Mouse (Mus musculus) kidney, postnatal 25 days (tissue): ENCODE measurements at regions not wholly inside any gene's neighbourhood (a gene's known extent, or its start where the extent isn't known, plus 50 kb on each side); places are given as distances from the start of the nearest gene placed in this dataset.
A peak's percentile ranks its signal among the peaks of the same experiment; 100 is the strongest.

Experiments used
- DNase-seq, 2 experiments: peaks; one replicate each; pipeline ENCODE4 v3.0.0; 2021; ENCODE audit warnings: mixed read lengths in 2 of 2

DNA sequence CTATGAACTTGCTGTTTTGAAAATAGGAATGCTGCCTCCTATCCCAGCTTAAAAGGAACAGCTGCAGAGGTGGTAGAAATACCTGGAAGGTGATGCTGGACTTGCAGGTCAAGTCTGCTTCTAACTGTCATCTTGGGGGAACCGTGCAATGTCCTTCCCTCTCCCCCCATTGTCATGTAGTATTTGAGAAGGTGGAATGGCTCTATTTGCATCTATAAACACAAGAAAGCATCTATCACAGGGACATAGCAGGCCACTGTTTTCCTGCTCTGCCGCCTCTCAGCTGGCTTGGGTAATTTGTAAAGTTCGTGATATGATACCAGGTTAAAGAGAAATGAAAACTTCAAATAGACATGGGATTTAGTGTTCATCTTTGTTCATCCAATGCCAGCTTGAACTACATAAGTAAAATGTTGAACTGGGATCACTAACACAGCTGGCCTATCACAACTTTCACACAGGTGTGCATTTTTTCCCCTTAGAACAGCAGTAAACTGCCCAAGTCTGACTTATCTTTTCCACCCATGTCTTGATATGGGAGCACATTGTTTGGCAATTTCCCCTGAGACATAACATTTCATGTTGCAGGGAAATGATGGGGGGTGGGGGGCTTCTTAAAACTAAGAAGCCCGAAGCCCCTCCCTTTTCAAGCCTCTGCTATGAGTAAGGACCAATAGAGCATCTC lies 138.6 kb upstream of the Fndc3a start:
- no peak for DNase-seq

GRCm38 (mm10) chr14:72847466-72847865 lies 137.7 kb upstream of the Fndc3a start:
- DNase-seq: no peak

DNA sequence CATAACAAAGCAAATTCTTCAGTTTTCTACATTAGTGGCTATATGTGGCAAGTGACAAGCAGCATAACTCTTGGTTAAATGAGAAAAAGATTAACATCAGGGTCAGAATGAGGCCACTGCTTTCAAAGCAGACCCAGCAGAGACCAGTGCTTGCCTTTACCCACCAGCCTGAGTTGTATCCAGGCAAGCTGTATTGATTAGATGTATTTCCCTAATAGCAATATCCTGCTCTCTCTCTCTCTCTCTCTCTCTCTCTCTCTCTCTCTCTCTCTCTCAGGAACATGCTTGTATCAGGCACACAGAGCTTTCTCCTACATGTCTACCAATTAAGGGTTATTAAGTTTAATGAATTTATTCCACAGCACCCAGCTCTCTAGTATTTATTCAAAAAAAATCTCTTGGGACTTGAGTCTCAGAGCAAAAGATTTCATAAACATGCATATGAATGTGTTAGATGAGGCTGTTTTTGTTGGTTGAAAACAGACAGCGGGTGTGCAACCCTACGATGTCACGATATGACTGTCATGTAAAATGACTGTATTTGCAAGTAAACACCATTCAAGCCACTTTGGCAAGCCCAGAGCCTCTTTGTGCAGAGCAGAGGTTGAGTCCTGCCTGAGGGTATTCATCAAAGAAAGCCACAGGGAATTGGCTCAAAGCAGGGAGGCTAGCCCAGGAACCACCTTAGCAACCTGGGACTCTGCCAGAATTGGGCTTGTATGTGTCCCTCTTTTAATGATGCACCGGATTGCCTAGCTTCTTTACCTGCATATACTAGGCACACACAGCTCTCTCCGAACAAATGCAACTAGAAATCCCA lies 136.0 kb upstream of the Fndc3a start:
- no peak for DNase-seq

- DNase-seq: no peak
Measured at GRCm38 (mm10) chr14:72844753-72845369, 135.1 kb upstream of the Fndc3a start.

GRCm38 (mm10) chr14:72841753-72842152 lies 131.9 kb upstream of the Fndc3a start:
- no peak for DNase-seq

DNA sequence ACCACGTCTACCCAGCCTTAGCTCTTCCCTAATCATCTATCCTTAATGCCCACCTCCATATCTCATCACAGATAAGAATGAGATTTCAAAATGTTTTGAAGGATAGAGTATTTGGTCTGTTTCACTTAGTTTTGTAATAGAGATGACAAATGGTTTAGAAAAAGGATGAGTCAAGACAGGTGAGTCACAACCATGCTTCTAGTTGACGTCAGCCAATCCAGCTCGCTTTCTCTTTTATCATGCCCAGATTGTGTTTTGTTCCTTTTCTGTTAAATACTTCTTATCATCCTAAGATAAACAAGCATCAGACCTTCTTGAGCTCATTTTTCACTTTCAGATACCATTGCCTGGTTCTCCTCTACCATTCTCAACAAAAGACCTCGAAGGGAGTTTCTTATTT lies 125.4 kb upstream of the Fndc3a start:
- no peak for DNase-seq

- DNase-seq: no peak
Measured at GRCm38 (mm10) chr14:72829261-72829660, 119.5 kb upstream of the Fndc3a start.

DNA sequence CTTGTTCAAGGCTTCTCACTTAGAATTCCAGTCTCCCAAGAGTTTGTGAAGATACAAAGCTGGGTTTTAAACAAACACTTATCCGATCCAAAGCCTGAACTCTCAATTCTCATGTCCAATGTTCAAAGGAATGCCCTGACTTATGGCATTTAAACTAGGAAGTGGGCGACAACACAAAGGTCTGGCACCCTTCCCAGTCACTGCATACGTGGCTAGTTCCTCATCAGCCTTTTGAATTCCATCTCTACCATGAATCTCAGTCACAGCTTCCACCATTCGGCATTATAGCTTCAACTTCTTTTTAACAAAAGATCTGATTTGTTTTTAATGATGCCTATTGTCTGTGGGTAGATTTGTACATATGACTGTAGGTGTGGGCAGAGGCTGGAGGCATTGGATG lies 115.7 kb upstream of the Fndc3a start:
- DNase-seq: no peak

- no peak for DNase-seq
Measured at GRCm38 (mm10) chr14:72822231-72822615, 112.4 kb upstream of the Fndc3a start.

- no peak for DNase-seq
Measured at GRCm38 (mm10) chr14:72821517-72822230, 111.9 kb upstream of the Fndc3a start.

GRCm38 (mm10) chr14:72819037-72819436 lies 109.2 kb upstream of the Fndc3a start:
- DNase-seq: no peak

DNA sequence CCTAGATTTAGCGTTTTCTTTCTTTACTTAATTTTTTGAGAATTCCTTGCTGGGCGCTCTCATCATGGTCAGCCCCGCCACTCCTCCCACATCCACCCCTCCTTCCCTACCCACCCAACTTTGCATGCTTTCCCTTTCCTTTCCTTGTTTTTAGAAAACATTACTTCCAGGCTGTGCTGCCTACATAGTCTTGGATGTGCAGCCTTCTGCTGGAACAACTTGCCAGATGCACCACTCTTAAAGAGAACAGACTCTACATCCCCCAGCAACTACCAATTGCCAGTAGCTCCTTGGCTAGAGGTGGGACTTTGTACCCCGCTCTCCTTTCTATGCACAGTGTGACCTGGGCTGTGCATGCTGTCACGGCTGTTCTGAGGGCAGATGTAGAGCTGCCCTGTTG lies 108.0 kb upstream of the Fndc3a start:
- DNase-seq: no peak

GRCm38 (mm10) chr14:72816847-72817246 lies 107.0 kb upstream of the Fndc3a start:
- DNase-seq: no peak

DNA sequence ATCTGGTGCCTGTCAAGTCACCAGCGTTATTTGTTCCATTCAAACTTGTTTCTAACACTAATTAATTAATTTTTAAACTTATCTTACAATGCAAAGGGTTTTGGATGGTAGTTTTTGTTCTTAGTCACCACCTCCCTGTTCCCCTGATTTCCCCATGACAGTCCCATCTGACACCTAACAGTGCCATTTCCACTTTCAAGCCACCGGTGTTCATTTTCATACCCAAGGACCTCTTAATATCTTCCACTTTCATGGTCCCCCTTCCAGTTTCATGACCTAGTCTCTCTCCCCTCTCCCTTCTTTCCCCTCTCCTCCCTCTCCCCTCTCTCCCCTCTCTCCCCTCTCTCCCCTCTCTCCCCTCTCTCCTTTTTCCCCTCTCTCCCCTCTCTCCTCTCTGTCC lies 99.3 kb upstream of the Fndc3a start:
- no peak for DNase-seq

DNA sequence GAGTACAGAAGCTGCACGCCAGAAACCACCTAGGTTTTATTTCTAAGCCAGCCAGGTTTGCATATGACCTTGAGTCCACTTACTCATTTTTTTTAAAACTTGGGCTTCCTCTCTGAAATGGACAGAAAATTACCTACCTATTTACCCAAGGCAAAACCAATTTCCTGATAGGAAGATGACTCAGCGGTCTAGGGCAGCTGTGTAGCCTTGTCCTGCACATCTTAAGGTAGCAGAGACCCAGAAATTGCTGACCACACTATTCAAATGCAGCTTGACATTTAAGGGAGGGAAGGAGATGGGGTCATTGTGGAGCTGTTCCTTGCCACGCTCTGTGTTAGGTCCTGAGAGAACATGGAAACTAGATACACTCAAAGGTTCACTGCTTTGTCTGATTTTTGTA lies 98.1 kb upstream of the Fndc3a start:
- no peak for DNase-seq

GRCm38 (mm10) chr14:72807286-72807685 lies 97.5 kb upstream of the Fndc3a start:
- DNase-seq: no peak

- no peak for DNase-seq
Measured at GRCm38 (mm10) chr14:72806598-72806997, 96.8 kb upstream of the Fndc3a start.

- no peak for DNase-seq
Measured at GRCm38 (mm10) chr14:72803579-72803978, 93.8 kb upstream of the Fndc3a start.

GRCm38 (mm10) chr14:72790654-72791053 lies 80.9 kb upstream of the Fndc3a start:
- DNase-seq: no peak

GRCm38 (mm10) chr14:72786929-72787328 lies 77.1 kb upstream of the Fndc3a start:
- no peak for DNase-seq

DNA sequence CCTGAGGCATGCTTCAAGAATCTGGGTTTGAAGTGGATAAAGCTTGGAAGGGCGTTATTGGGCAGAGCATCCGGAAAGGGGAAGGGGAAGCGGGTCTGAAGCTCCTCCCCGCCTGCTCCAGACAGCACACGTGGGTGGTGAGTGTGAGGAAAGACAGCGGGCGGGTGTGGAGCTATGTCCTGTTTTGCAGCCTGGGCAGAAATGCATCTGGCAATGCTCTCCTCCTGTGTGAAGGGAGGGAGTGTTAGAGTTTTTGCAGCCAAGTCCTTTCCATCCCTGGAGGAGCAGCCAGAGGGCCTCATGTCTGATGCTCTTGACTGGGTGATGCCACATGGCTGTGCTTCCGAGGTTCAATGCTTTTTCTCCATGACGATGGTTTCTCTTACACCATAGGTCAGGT lies 73.4 kb upstream of the Fndc3a start:
- peak; percentile 19 to 57 for DNase-seq

GRCm38 (mm10) chr14:72779446-72779845 lies 69.6 kb upstream of the Fndc3a start:
- DNase-seq: no peak

- peak in 1 of 2 experiments; percentile 36 for DNase-seq
Measured at GRCm38 (mm10) chr14:72778756-72779155, 69.0 kb upstream of the Fndc3a start.
